Mouse (Mus musculus): ENCODE data around the gene Tor4a. TPM values are rescaled to one million over a fixed set of nuclear protein-coding genes. Genes with fewer than 3 reads are reported as not detected.

The Tor4a gene
- polyA plus RNA-seq, 1 experiment from 2014 or later, result 25.6 TPM

- DNase-seq (ENCODE audit: low spot score), result no peak
These were observed 25.5 kb downstream of the Tor4a start for GRCm38 (mm10) chr2:25171101-25171768.

- DNase-seq (ENCODE audit: low spot score), result no peak
These were observed 26.2 kb downstream of the Tor4a start for GRCm38 (mm10) chr2:25170326-25171100.

GRCm38 (mm10) chr2:25169778-25170177 is 26.9 kb downstream of the Tor4a start:
- DNase-seq (ENCODE audit: low spot score), result no peak

GRCm38 (mm10) chr2:25168665-25168978 is 28.1 kb downstream of the Tor4a start:
- no peak for DNase-seq (ENCODE audit: low spot score)

GRCm38 (mm10) chr2:25167919-25168664 is 28.6 kb downstream of the Tor4a start:
- peak; percentile 49 for DNase-seq (ENCODE audit: low spot score)

GRCm38 (mm10) chr2:25167481-25167880 is 29.2 kb downstream of the Tor4a start:
- no peak for DNase-seq (ENCODE audit: low spot score)

- DNase-seq (ENCODE audit: low spot score), result peak; percentile 71
These were observed 39.0 kb downstream of the Tor4a start for GRCm38 (mm10) chr2:25157655-25158054.

- no peak for DNase-seq (ENCODE audit: low spot score)
These were observed 39.7 kb downstream of the Tor4a start for GRCm38 (mm10) chr2:25156990-25157389.

GRCm38 (mm10) chr2:25156177-25156576 is 40.5 kb downstream of the Tor4a start:
- DNase-seq (ENCODE audit: low spot score), result no peak

GRCm38 (mm10) chr2:25151280-25151956 is 45.3 kb downstream of the Tor4a start:
- DNase-seq (ENCODE audit: low spot score), result no peak

- no peak for DNase-seq (ENCODE audit: low spot score)
These were observed 47.0 kb downstream of the Tor4a start for GRCm38 (mm10) chr2:25149643-25150042.

GRCm38 (mm10) chr2:25147892-25148291 is 48.8 kb downstream of the Tor4a start:
- no peak for DNase-seq (ENCODE audit: low spot score)

GRCm38 (mm10) chr2:25147398-25147797 is 49.3 kb downstream of the Tor4a start:
- DNase-seq (ENCODE audit: low spot score), result no peak

GRCm38 (mm10) chr2:25145346-25145745 is 51.3 kb downstream of the Tor4a start:
- no peak for DNase-seq (ENCODE audit: low spot score)

Other genes with a start within 250 kb of the Tor4a start
- gene Zmynd19, start 247.1 kb downstream of the Tor4a start, polyA plus RNA-seq (2015; fragmentation: Nextera tagmentation; extraction: Ambion mirVana), result 16.1 TPM in 2 replicates
- 25.1 and 27.9 TPM in 2 replicates for gene Dph7, start 234.5 kb downstream of the Tor4a start, polyA plus RNA-seq (2015; fragmentation: Nextera tagmentation; extraction: Ambion mirVana)
- gene Mrpl41, start 221.8 kb downstream of the Tor4a start, polyA plus RNA-seq (2015; fragmentation: Nextera tagmentation; extraction: Ambion mirVana), result 175 and 188 TPM in 2 replicates
- 14.1 and 19.8 TPM in 2 replicates for gene Pnpla7, start 220.9 kb downstream of the Tor4a start, polyA plus RNA-seq (2015; fragmentation: Nextera tagmentation; extraction: Ambion mirVana)
- 14.3 and 16.5 TPM in 2 replicates for gene Nsmf, start 142.5 kb downstream of the Tor4a start, polyA plus RNA-seq (2015; fragmentation: Nextera tagmentation; extraction: Ambion mirVana)
- gene Entpd8, start 116.6 kb downstream of the Tor4a start, polyA plus RNA-seq (2015; fragmentation: Nextera tagmentation; extraction: Ambion mirVana), result 0.16 and 0.26 TPM in 2 replicates
- gene Noxa1, start 101.7 kb downstream of the Tor4a start, polyA plus RNA-seq (2015; fragmentation: Nextera tagmentation; extraction: Ambion mirVana), result 0.27 and 0.39 TPM in 2 replicates
- gene Nrarp, start 16.1 kb downstream of the Tor4a start, polyA plus RNA-seq (2015; fragmentation: Nextera tagmentation; extraction: Ambion mirVana), result 9.5 TPM in 2 replicates
- gene Nelfb, start 14.6 kb upstream of the Tor4a start, polyA plus RNA-seq (2015; fragmentation: Nextera tagmentation; extraction: Ambion mirVana), result 73.3 and 78.1 TPM in 2 replicates
- gene Stpg3, start 17.8 kb upstream of the Tor4a start, polyA plus RNA-seq (2015; fragmentation: Nextera tagmentation; extraction: Ambion mirVana), result 0.14 TPM in 1 of 2 replicates, not detected in the other
- 0.34 TPM in 1 of 2 replicates, not detected in the other for gene Fam166a, start 21.9 kb upstream of the Tor4a start, polyA plus RNA-seq (2015; fragmentation: Nextera tagmentation; extraction: Ambion mirVana)
- 460 and 503 TPM in 2 replicates for gene Tubb4b, start 27.8 kb upstream of the Tor4a start, polyA plus RNA-seq (2015; fragmentation: Nextera tagmentation; extraction: Ambion mirVana)
- 0.05 TPM in 1 of 2 replicates, not detected in the other for gene Slc34a3, start 37.5 kb upstream of the Tor4a start, polyA plus RNA-seq (2015; fragmentation: Nextera tagmentation; extraction: Ambion mirVana)
- gene Rnf224, start 39.9 kb upstream of the Tor4a start, polyA plus RNA-seq (2015; fragmentation: Nextera tagmentation; extraction: Ambion mirVana), result not detected in 2 replicates
- 0.80 and 1.2 TPM in 2 replicates for gene Rnf208, start 45.4 kb upstream of the Tor4a start, polyA plus RNA-seq (2015; fragmentation: Nextera tagmentation; extraction: Ambion mirVana)
- gene Cysrt1, start 45.6 kb upstream of the Tor4a start, polyA plus RNA-seq (2015; fragmentation: Nextera tagmentation; extraction: Ambion mirVana), result 0.19 and 0.33 TPM in 2 replicates
- 3.4 and 4.9 TPM in 2 replicates for gene AL732309.1, start 50.0 kb upstream of the Tor4a start, polyA plus RNA-seq (2015; fragmentation: Nextera tagmentation; extraction: Ambion mirVana)
- 43.1 and 47.4 TPM in 2 replicates for gene Tmem203, start 58.6 kb upstream of the Tor4a start, polyA plus RNA-seq (2015; fragmentation: Nextera tagmentation; extraction: Ambion mirVana)
- 10.2 and 12.6 TPM in 2 replicates for gene Tprn, start 65.7 kb upstream of the Tor4a start, polyA plus RNA-seq (2015; fragmentation: Nextera tagmentation; extraction: Ambion mirVana)
- gene Ssna1, start 75.6 kb upstream of the Tor4a start, polyA plus RNA-seq (2015; fragmentation: Nextera tagmentation; extraction: Ambion mirVana), result 322 and 323 TPM in 2 replicates
- gene Anapc2, start 75.6 kb upstream of the Tor4a start, polyA plus RNA-seq (2015; fragmentation: Nextera tagmentation; extraction: Ambion mirVana), result 71.5 and 80.6 TPM in 2 replicates
- gene Tmem210, start 91.3 kb upstream of the Tor4a start, polyA plus RNA-seq (2015; fragmentation: Nextera tagmentation; extraction: Ambion mirVana), result not detected in 2 replicates
- 1.4 and 3.6 TPM in 2 replicates for gene Lrrc26, start 93.0 kb upstream of the Tor4a start, polyA plus RNA-seq (2015; fragmentation: Nextera tagmentation; extraction: Ambion mirVana)
- 0.12 and 0.21 TPM in 2 replicates for gene Grin1, start 122.3 kb upstream of the Tor4a start, polyA plus RNA-seq (2015; fragmentation: Nextera tagmentation; extraction: Ambion mirVana)
- gene Man1b1, start 135.5 kb upstream of the Tor4a start, polyA plus RNA-seq (2015; fragmentation: Nextera tagmentation; extraction: Ambion mirVana), result 37.1 and 40.7 TPM in 2 replicates
- gene Dpp7, start 159.5 kb upstream of the Tor4a start, polyA plus RNA-seq (2015; fragmentation: Nextera tagmentation; extraction: Ambion mirVana), result 8.7 and 9.1 TPM in 2 replicates
- gene Uap1l1, start 168.8 kb upstream of the Tor4a start, polyA plus RNA-seq (2015; fragmentation: Nextera tagmentation; extraction: Ambion mirVana), result 21.3 and 24.6 TPM in 2 replicates
- gene Sapcd2, start 175.4 kb upstream of the Tor4a start, polyA plus RNA-seq (2015; fragmentation: Nextera tagmentation; extraction: Ambion mirVana), result 22.8 and 25.4 TPM in 2 replicates
- 7.6 and 9.0 TPM in 2 replicates for gene Entpd2, start 199.0 kb upstream of the Tor4a start, polyA plus RNA-seq (2015; fragmentation: Nextera tagmentation; extraction: Ambion mirVana)
- gene Npdc1, start 202.5 kb upstream of the Tor4a start, polyA plus RNA-seq (2015; fragmentation: Nextera tagmentation; extraction: Ambion mirVana), result 6.3 and 7.2 TPM in 2 replicates
- gene Fut7, start 226.4 kb upstream of the Tor4a start, polyA plus RNA-seq (2015; fragmentation: Nextera tagmentation; extraction: Ambion mirVana), result 1.4 and 1.8 TPM in 2 replicates
- gene Abca2, start 231.8 kb upstream of the Tor4a start, polyA plus RNA-seq (2015; fragmentation: Nextera tagmentation; extraction: Ambion mirVana), result 3.3 and 4.7 TPM in 2 replicates

Data from thymus, postnatal 0 days (tissue).